Mouse (Mus musculus) gastrocnemius, adult 2 months (tissue): ENCODE data around the gene Col25a1. TPM values are rescaled to one million over a fixed set of nuclear protein-coding genes. Genes with fewer than 3 reads are reported as not detected.

Source experiments
- DNase-seq: peaks from one replicate; pipeline ENCODE4 v3.0.0; 2022
- H3K27ac ChIP-seq: fragments of 200-600 bp; 2 replicates; pipeline ENCODE4 v1.8.1; 2022; ENCODE audit warnings: mild to moderate bottlenecking
- H3K4me3 ChIP-seq: fragments of 200-600 bp; 2 replicates; pipeline ENCODE4 v1.8.1; 2022; ENCODE audit warnings: mild to moderate bottlenecking, moderate library complexity
- CTCF ChIP-seq: fragments of 200-600 bp; IDR thresholded peaks from 2 replicates; pipeline ENCODE4 v1.8.1; 2022; ENCODE audit warnings: antibody characterized with exemption, mild to moderate bottlenecking, moderate library complexity
- intact Hi-C: fragments of 180-260 bp; cut with DNase I; formaldehyde crosslinking; loops from one replicate; pipeline ENCODE4 v1.15.1; 2025
- total RNA-seq, 2 experiments: library from RNA; stranded (reverse); gene quantifications; 2 replicates each; pipeline ENCODE4 v1.2.3; 2021

Gene Col25a1
- total RNA-seq, 2 experiments from 2014 or later: 0.06 TPM; not detected in 1

- intact Hi-C loops: no loop called here
- Histone ChIP-seq H3K4me3 (no peak overlapping the region), H3K27ac (no peak overlapping the region)
- DNase-seq: no peak
- no peak for TF ChIP-seq CTCF
These were observed 305.7 kb downstream of the Col25a1 start for GRCm38 (mm10) chr3:130436956-130437355.

DNA sequence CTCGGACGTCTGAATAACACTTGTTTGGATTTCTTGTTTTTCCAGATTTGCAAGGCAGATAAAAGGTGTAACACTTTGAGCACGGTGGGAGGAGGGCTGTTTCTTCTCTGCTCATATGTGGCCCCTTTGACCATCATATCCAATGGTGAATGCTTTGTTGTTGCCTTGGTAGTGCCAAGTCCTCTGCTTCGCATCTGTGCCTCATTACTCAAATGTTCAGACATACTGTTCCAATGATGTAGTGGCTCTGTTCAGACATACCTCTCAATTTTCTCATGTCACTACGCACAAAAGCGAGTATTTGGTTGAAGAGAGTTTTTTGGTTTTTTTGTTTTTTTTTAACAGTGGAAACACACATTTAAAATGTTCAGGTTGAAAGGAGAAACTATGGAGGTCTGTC is 308.5 kb downstream of the Col25a1 start:
- no peak overlapping the region for H3K4me3 ChIP-seq
- no peak for DNase-seq
- H3K27ac ChIP-seq: no peak overlapping the region
- intact Hi-C loops: no loop called here
- TF ChIP-seq CTCF: no peak

GRCm38 (mm10) chr3:130440689-130441088 is 309.4 kb downstream of the Col25a1 start:
- Histone ChIP-seq H3K27ac (no peak overlapping the region), H3K4me3 (no peak overlapping the region)
- no peak for DNase-seq
- no peak for TF ChIP-seq CTCF
- intact Hi-C loops: no loop called here

- no peak for DNase-seq
- intact Hi-C loops: no loop called here
- no peak overlapping the region for H3K4me3 ChIP-seq
- no peak for TF ChIP-seq CTCF
- H3K27ac ChIP-seq: no peak overlapping the region
These were observed 312.7 kb downstream of the Col25a1 start for GRCm38 (mm10) chr3:130443842-130444627.

- DNase-seq: no peak
- intact Hi-C loops: no loop called here
- H3K4me3 ChIP-seq: peak overlapping the region; percentile 41
- no peak for TF ChIP-seq CTCF
- H3K27ac ChIP-seq: no peak overlapping the region
These were observed 318.6 kb downstream of the Col25a1 start for GRCm38 (mm10) chr3:130449864-130450263.

GRCm38 (mm10) chr3:130465371-130465770 is 334.1 kb downstream of the Col25a1 start:
- H3K27ac ChIP-seq: no peak overlapping the region
- no peak for TF ChIP-seq CTCF
- intact Hi-C loops: no loop called here
- no peak for DNase-seq
- no peak overlapping the region for H3K4me3 ChIP-seq

GRCm38 (mm10) chr3:130473211-130473768 is 342.0 kb downstream of the Col25a1 start:
- TF ChIP-seq CTCF: no peak
- Histone ChIP-seq H3K4me3 (no peak overlapping the region), H3K27ac (no peak overlapping the region)
- intact Hi-C loops: no loop called here
- no peak for DNase-seq

- intact Hi-C loops: no loop called here
- DNase-seq: no peak
- no peak for TF ChIP-seq CTCF
- H3K27ac ChIP-seq: no peak overlapping the region
- H3K4me3 ChIP-seq: no peak overlapping the region
These were observed 342.7 kb downstream of the Col25a1 start for GRCm38 (mm10) chr3:130473970-130474369.

DNA sequence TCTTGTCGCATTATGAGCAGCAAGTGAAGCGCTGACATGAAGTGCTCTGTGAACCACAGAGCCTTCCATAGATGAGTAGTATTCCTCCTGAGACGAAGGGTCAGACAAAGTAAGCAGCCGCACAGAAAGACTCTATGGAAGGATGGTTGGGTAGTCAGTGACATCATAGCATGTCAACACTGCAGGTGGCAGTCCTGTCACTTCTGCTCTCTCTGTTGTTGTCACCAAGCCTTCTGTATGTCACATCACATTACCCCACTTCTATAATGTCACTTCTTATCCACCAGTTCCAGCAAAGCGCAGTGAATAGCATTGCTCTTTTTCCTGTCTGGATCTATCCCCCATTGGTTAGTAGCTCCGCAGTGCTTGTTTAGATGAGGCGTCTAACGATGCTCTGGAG is 351.2 kb downstream of the Col25a1 start:
- intact Hi-C loops: no loop called here
- TF ChIP-seq CTCF: no peak
- no peak for DNase-seq

GRCm38 (mm10) chr3:130488839-130489238 is 357.5 kb downstream of the Col25a1 start:
- no peak for TF ChIP-seq CTCF
- no peak overlapping the region for H3K4me3 ChIP-seq
- no peak for DNase-seq
- intact Hi-C loops: no loop called here
- no peak overlapping the region for H3K27ac ChIP-seq

More for the DNA sequence above, 351.2 kb downstream of the Col25a1 start:
- Histone ChIP-seq H3K4me3 (no peak overlapping the region), H3K27ac (no peak overlapping the region)

DNA sequence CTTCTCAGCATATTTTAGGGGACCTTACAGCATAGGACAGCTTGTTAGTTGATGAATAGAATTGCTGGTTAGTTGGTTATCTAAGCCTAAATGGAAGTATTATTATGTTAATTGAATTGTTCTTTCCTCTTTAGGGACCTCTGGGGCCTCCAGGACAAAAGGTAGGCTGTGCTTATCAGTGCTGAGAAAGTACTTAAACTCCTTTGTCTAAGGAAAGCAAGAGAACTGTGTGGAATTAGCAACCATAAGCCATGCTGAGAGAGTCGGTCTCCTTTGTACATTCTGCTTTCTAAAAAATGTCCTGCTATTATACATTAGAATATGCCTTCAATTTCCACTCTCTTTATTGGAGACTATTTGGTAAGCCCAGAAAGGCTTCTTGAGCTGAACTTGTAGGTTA is 362.9 kb downstream of the Col25a1 start:
- Histone ChIP-seq H3K4me3 (peak overlapping the region; percentile 61), H3K27ac (peak overlapping the region; percentile 74; the same call in 1 of the 2 replicates)
- no peak for TF ChIP-seq CTCF
- intact Hi-C loops: loop anchor here (10.0 kb wide), 2 partner anchors 81 to 201 kb away; no protein-coding TSS in a partner anchor
- DNase-seq: no peak

DNA sequence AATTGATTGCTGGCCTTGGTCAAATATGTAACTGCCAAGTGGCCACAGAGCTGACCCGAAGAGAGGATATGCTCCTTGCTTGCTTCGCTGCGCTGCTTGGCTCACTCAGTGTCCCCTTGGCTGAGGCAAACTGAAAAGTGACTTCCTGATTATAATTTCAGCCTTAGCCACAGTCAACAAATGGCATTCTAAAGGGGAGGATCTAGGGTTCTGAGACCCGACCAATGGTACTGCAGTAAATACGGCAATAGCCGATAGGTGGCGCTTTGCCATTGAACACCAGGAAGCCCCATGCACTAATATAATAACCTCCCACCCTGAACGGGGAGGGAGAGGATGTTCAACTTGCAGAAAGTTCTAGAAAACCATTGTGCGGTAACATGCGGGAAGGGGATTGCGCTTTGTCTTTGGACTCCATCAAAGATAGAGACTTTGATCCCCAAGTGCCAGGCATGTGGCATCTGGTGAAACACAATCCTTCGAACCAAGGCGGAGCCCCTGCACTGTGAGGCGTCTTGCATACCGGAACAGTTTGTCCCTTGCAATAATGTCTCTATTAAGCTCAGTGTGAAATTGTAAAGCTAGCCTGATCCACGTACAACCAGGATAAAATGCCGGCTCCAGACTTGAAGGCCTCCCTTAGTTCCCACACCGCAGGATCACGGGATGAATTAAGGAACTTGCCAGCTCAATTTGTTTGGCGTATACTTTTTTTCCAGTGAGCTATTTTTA is 363.5 kb downstream of the Col25a1 start:
- intact Hi-C loops: loop anchor here (10.0 kb wide), 2 partner anchors 80 to 200 kb away; no protein-coding TSS in a partner anchor
- peak; percentile 65 for TF ChIP-seq CTCF
- DNase-seq: peak; percentile 64

DNA sequence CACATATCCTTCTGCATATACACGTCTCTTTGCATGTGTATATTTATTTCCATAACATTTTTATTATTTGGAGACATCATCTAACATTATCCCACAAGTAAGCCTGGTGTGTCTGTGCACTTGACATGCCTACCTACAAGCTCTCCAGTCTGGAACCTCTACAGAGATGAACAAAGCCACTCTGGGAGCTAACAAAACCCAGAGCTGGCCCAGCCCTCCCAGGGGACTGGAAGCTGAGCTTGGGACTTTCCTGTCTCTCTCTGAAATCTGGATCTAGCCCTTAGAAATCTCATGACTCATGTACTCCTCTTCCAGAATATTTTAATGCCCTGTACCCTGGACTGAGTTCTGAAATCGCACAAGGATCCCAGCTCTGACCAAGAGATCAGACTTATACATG is 365.7 kb downstream of the Col25a1 start:
- DNase-seq: no peak
- no peak overlapping the region for H3K27ac ChIP-seq
- no peak overlapping the region for H3K4me3 ChIP-seq
- no peak for TF ChIP-seq CTCF
- intact Hi-C loops: loop anchor here (10.0 kb wide), 2 partner anchors 78 to 198 kb away; no protein-coding TSS in a partner anchor

More for the DNA sequence above, 363.5 kb downstream of the Col25a1 start:
- Histone ChIP-seq H3K27ac (peak overlapping the region; percentile 74), H3K4me3 (peak overlapping the region; percentile 61)
